Mouse (Mus musculus) B cell, adult 2 months (primary cell): ENCODE data around the gene Gm21887.
A peak's percentile ranks its signal among the peaks of the same experiment; 100 is the strongest.
"Not testable (repeated sequence)": the region's sequence is repeated elsewhere in the genome, so short reads cannot be mapped to it uniquely, and the experiment has no call there.

Source experiments
- DNase-seq, 2 experiments: peaks; one replicate each; pipeline ENCODE4 v3.0.0; 2022

The Gm21887 gene

DNA sequence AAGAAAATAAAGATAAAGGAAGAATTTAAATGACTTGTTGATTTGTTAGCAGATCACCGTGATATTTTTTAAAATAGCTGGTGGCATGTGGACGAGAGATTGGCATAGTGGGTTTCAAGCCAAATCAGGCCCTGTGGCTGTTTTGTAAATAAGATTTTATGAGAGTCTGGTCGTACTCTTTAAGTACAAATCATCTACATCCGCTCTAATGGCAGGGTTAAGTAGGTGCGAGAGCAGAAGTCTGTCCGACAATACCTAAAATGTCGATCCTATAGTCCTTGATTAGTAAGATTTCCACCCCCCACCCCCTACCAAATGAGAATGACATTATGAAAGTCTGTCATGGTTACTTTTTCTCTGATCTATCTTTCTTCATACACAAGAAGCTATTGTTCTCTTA, 25.1 kb upstream of the Gm21887 start:
- DNase-seq, result not testable (repeated sequence)

DNA sequence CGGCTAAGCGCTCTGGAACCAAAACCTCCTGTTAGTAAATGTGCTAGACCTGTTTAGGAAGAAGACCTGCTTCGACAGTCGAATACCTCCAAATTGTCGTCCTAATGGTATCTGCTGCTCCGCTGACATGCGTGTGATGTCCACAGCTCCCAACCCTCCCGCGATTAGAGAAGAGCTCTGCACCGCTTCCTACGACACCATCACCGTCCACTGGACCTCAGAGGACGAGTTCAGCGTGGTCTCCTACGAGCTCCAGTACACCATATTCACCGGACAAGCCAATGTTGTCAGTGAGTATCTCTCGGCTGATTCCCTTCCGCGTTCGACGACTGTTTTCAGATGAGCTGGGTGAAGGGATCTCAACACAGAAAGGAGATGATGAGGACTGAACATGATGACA, 24.6 kb upstream of the Gm21887 start:
- peak; percentile 7 to 14 for DNase-seq

DNA sequence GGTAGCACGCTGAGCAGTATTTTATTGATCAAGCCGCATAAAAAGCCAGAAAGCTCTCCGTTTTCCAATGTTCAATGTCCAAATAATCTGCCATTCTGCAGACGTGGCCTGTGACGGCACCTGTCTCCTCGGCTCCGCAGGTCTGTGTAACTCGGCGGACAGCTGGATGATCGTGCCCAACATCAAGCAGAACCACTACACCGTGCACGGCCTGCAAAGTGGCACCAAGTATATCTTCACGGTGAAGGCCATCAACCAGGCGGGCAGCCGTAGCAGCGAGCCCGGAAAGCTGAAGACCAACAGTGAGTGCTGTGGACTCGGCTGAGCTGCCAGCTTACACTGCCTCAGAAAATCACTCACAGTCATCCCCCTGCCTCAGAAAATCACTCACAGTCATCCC, 23.7 kb upstream of the Gm21887 start:
- peak; percentile 19 to 34 for DNase-seq

DNA sequence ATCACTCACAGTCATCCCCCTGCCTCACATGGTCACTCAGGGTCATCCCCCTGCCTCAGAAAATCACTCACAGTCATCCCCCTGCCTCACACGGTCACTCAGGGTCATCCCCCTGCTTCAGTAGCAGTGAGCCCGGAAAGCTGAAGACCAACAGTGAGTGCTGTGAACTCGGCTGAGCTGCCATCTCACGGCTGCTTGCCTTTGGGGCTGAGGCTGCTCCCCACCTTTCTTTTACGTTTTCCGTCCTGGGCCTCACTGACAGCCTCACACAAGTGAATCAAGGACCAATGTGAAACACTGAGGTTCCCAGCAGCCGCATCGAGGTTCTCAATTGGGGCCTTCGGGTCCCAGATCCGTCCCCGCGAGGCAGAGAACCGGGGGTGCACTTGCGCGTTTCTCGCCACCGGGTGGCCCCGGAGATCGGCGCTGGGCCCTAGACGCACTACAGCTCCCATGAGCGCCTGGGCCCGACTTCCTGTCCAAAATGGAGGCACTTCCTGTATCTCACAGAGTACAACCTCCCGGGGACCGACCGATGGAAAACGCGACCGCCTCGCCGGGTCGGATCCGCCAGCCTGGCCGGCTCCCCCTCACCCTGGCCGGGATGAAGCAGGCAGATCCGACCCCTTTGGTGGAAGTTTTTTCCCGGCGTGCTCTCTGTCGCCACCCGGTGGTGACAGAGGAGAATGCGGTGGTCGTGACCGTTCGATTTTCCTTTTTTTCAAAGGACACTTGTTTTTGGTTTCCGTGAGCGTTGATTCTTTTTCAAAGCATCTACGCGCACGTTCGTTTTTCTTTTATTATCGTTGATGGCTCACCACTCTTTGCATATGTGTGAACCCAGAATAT, 22.7 kb upstream of the Gm21887 start:
- peak; percentile 93 to 94 for DNase-seq

DNA sequence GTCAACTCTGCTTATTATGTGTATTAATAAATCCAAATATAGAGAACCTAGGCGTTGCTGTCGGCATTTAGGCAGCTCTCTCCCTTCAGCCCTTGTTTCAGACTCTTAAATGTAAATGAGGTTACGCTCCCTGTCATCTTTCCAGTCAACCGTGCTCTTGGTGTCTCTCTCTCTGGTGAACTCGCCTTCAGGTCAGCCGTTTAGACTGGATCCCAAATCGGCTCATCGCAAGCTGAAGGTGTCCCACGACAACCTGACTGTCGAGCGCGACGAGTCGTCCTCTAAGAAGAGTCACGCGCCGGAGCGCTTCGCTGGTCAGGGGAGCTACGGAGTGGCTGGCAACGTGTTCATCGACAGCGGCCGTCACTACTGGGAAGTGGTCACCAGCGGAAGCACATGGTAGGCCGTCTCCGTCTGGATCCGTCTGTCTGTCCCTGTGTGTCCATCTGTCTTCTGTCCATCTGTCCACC, 22.1 kb upstream of the Gm21887 start:
- peak; percentile 50 to 60 for DNase-seq

DNA sequence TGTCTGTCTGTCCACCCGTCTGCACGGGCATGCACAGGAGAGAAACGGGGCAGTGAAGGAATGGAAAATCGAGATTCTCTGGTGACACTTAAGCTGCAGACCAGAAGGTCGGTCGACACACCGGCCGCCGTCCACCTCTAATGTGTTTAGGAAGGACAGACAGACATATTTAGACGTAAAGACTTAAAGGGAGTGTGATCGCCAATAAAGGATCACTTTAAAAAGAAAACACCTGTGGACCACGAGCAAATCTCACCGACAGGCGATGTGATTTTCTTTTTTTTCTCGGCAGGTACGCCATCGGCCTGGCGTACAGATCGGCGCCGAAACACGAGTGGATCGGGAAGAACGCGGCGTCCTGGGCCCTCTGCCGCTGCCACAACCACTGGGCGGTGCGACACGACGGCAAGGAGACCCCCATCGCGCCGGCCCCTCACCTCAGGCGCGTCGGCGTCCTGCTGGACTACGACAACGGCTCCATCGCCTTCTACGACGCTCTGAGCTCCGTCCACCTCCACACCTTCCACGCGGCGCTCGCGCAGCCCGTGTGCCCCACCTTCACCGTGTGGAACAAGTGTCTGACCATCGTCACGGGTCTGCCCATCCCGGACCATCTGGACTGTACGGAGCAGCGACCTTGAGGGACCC, 20.8 kb upstream of the Gm21887 start:
- peak; percentile 29 to 46 for DNase-seq

DNA sequence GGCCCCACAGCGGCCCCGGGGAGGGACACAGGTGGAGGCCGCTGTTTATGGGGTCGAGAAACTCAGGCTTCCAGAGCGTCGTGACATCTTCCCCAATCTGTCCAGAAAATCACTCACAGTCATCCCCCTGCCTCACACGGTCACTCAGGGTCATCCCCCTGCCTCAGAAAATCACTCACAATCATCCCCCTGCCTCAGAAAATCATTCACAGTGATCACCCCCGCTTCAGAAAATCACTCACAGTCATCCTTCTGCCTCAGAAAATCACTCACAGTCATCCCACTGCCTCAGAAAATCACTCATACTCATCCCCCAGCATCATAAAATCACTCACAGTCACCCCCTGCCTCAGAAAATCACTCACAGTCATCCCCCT, 20.3 kb upstream of the Gm21887 start:
- peak in 1 of 2 experiments; percentile 43 for DNase-seq

DNA sequence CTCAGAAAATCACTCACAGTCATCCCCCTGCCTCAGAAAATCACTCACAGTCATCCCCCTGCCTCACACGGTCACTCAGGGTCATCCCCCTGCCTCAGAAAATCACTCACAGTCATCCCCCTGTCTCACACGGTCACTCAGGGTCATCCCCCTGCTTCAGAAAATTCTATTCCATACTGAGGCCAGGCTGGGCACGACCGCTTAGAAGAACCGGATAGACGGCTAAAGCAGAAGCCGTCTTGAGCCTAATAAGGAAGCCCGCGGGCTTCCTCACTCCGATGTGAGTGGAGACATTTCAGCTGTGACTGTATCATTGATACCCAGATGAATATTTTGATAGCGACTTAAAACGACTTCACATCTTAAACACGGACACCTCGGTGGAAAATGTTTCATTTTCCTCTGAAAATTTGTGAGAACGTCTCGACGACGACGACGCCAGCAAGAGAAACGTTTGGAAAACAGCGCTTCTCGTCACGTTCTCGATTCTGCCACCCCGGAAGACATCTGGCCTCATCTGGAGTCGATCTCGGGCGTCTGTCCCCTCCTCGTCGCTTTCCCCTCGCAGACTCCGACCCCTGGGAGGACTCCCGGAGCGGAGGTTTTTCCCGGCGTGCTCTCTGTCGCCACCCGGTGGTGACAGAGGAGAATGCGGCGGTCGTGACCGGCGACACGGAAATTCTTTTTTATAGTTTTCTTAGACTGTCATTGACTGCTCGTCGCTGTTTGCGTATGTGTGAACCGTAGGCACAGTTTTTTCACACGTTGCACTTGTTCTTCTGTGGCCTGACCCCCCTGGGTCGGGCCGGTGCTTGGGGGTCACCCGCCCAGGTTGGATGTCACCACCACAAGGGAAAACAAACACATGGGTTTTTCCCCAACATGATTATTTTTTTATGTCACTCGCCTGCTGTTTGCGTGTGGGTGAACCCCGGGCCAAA, 19.5 kb upstream of the Gm21887 start:
- peak; percentile 85 to 87 for DNase-seq

DNA sequence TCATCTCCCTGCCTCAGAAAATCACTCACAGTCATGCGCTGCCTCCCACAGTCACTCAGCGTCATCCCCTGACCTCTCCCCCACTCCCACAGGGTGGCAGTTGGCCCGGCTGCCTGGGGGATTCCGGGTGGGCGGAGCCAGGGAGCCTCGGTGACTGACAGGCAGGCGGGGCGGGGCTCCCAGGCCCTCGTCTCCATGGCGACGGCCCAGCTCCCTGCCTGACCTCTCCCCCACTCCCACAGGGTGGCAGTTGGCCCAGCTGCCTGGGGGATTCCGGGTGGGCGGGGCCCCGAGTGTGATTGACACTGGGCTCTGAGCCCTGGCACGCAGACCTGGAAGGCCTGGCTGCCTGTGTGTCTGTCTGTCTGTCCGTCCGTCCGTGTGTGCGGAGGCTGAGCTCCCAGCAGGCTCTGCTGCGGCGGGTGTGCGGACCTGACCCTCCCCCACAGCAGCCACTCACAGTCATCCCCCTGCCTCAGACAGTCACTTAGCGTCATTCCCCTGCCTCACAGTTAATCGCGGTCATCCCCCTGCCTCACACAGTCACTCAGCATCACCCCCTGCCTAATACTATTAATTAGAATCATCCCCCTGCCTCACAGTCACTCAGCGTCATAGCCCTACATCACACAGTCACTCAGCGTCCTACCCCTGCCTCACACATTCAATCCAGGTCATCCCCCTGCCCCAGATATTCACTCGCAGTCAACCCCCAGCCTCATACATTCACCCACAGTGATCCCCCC, 18.2 kb upstream of the Gm21887 start:
- DNase-seq, result peak; percentile 100

DNA sequence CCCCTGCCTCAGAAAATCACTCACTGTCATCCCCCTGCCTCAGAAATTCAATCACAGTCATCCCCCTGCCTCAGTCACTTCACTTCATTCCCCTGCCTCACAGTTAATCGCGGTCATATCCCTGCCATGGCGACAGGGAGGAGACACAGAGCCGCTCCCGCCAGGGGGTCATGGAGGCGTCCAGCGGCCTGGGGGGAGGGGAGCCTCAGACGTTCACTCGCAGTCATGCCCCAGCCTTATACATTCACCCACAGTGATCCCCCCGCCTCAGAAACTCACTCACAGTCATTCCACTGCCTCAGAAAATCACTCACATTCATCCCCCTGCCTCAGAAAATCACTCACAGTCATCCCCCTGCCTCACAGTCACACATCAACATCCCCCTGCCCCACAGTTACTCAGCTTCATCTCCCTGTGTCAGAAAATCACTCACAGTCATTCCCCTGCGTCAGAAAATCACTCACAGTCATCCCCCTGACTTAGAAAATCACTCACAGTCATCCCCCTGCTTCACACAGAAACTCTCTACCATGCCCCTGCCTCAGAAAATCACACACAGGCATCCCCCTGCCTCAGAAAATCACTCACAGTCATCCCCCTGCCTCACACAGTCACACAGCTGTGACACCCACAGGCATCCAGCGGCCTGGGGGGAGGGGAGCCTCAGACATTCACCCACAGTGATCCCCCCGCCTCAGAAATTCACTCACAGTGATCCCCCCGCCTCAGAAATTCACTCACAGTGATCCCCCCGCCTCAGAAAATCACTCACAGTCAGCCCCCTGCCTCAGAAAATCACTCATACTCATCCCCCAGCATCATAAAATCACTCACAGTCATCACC, 17.2 kb upstream of the Gm21887 start:
- peak in 1 of 2 experiments; percentile 33 for DNase-seq

DNA sequence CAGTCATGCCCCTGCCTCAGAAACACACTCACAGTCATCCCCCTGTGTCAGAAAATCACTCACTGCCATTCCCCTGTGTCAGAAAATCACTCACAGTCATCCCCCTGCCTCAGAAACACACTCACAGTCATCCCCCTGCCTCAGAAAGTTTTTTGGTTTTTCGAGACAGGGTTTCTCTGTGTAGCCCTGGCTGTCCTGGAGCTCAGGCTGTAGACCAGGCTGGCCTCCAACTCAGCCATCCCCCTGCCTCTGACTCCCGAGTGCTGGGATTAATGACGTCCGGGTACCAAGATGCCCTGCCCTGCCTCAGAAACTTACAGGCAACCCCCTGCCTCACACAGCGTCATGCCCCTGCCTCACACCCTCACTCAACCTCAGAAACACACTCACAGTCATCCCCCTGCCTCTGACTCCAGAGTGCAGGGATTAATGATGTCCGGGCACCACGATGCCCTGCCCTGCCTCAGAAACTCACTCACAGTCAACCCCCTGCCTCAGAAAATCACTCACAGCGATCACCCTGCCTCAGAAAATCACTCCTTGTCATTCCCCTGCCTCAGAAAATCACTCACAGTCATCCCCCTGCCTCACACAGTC, 16.4 kb upstream of the Gm21887 start:
- peak; percentile 31 to 42 for DNase-seq

DNA sequence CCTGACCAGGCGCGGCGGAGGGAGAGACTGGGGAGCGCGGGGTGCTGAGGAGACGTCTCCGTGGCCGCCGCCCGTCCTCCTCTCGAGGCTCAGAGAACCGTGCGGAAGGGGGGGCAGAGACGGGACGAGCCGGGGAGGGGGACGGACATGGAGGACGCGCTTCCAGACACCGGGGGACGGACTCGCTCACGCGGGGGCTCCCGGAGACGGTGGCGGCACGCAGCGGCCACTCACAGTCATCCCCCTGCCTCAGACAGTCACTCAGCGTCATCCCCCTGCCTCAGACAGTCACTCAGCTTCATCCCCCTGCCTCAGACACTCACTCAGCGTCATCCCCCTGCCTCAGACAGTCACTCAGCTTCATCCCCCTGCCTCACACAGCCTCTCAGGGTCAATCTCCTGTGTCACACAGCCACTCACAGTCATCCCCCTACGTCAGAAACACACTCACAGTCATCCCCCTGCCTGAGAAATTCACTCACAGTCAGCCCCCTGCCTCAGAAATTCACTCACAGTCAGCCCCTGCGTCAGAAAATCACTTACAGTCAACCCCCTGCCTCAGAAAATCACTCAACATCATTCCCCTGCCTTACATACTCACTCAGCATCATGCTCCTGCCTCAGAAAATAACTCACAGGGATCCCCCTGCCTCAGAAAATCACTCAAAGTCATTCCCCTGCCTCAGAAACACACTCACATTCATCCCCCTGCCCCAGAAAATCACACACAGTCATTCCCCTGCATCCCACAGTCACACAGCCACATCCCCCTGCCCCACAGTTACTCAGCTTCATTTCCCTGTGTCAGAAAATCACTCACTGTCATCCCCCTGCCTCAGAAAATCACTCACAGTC, 15.2 kb upstream of the Gm21887 start:
- DNase-seq, result peak; percentile 53 to 58

DNA sequence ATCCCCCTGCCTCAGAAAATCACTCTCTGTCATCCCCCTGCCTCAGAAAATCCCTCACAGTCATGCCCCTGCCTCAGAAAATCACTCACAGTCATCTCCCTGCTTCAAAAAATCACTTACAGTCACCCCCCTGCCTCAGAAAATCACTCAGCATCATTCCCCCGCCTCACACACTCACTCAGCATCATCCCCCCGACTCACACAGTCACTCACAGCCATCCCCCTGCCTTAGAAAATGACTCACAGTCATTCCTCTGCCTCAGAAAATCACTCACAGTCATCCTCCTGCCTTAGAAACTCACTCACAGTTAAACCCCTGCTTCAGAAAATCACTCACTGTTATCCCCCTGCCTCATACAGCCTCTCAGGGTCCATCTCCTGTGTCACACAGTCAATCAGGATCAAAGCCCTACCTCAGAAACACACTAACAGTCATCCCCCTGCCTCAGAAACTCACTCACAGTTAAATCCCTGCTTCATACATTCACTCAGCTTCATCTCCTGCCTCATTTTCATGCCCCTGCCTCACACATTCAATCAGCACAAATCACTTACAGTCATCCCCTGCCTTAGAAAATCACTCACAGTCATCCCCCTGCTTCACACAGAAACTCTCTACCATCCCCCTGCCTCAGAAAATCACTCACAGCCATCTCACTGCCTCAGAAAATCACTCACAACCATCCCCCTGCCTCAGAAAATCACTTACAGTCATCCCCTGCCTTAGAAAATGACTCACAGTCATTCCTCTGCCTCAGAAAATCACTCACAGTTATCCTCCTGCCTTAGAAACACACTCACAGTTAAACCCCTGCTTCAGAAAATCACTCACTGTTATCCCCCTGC, 14.4 kb upstream of the Gm21887 start:
- peak in 1 of 2 experiments; percentile 54 for DNase-seq

DNA sequence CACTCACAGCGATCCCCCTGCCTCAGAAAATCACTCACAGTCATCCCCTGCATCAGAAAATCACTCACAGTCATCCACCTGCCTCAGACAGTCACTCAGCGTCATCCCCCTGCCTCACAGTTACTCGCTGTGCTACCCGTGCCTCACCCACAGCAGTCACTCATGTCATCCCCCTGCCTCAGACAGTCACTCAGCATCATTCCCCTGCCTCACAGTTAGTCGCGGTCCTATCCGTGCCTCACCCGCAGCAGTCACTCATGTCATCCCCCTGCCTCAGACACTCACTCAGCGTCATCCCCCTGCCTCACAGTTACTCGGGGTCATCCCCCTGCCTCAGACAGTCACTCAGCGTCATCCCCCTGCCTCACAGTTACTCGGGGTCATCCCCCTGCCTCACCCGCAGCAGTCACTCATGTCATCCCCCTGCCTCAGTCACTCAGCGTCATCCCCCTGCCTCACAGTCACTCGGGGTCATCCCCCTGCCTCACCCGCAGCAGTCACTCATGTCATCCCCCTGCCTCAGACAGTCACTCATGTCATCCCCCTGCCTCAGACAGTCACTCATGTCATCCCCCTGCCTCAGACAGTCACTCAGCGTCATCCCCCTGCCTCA, 13.4 kb upstream of the Gm21887 start:
- peak; percentile 27 to 43 for DNase-seq

DNA sequence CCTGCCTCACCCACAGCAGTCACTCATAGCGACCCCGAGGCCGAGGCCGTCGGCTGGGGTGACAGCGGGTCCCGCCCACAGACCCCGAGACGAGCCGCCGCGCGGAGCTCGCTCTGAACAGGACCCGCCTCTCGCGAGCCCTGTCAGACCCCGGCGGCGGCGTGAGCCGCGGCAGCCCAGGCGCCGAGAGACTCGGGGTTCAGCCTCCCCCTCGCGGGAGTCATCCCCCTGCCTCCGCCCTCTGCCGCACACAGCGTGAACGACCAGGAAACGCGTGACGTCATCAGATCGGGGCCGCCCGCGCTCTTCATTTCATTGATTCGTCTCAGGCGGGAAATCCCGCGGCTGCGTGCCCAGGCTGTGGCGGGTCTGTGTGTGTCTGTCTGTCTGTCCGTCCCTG, 12.5 kb upstream of the Gm21887 start:
- peak; percentile 96 to 99 for DNase-seq

DNA sequence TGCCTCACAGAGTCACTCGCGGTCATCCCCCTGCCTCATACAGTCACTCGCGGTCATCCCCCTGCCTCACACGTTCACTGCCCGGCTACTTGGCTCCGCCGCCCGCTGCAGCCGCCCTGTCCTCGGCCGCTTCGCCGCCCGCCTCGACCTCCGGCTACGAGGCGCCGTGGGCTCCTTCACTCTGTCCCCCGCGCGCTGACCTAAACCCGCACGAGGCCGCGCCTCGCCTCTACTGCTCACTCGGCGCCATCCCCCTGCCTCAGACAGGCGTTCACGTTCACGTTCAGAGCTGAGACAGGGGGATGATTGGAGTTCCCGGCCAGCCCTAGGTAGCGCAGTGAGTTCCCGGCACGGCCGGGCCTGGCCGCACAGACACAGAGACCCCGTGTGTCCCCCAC, 12.0 kb upstream of the Gm21887 start:
- DNase-seq, result not testable (repeated sequence)

DNA sequence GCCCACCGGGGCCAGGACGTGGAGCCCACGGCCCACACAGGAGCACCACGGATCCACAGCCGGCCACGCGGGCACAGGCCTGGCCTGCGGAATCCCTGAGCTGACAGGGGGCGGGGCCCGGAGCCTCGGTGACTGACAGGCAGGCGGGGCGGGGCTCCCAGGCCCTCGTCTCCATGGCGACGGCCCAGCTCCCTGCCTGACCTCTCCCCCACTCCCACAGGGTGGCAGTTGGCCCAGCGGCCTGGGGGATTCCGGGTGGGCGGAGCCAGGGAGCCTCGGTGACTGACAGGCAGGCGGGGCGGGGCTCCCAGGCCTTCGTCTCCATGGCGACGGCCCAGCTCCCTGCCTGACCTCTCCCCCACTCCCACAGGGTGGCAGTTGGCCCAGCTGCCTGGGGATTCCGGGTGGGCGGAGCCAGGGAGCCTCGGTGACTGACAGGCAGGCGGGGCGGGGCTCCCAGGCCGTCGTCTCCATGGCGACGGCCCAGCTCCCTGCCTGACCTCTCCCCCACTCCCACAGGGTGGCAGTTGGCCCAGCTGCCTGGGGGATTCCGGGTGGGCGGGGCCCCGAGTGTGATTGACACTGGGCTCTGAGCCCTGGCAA, 11.5 kb upstream of the Gm21887 start:
- DNase-seq, result peak; percentile 100
